Mouse (Mus musculus) liver, embryonic 13.5 days (tissue): Measurements from ENCODE around the gene Tor3a. TPM values are rescaled to one million over a fixed set of nuclear protein-coding genes. Genes with fewer than 3 reads are reported as not detected.

ENCODE experiments used
- ATAC-seq: fragments of 200-750 bp; cut with Nextera tagmentation; 2 replicates; pipeline ENCODE4 v1.8.0; 2017; ENCODE audit warnings: low read depth, mild to moderate bottlenecking, moderate number of reproducible peaks, moderate library complexity
- DNase-seq: peaks from one replicate; pipeline ENCODE4 v3.0.0; 2022
- H3K27ac ChIP-seq: fragments of 300-500 bp; sonication (generic); 2 replicates; pipeline ENCODE4 v1.5.1; 2015; ENCODE audit warnings: moderate library complexity, mild to moderate bottlenecking, inconsistent platforms
- H3K27me3 ChIP-seq: fragments of 300-500 bp; sonication (generic); 2 replicates; pipeline ENCODE4 v1.6.1; 2015; ENCODE audit warnings: mild to moderate bottlenecking, inconsistent platforms
- H3K36me3 ChIP-seq: fragments of 300-500 bp; sonication (generic); 2 replicates; pipeline ENCODE4 v1.6.1; 2015; ENCODE audit warnings: mild to moderate bottlenecking, inconsistent platforms
- H3K4me1 ChIP-seq: fragments of 300-500 bp; sonication (generic); replicated peaks from 2 replicates; pipeline ENCODE4 v1.6.1; 2015; ENCODE audit warnings: inconsistent platforms
- H3K4me2 ChIP-seq: fragments of 300-500 bp; sonication (generic); 2 replicates; pipeline ENCODE4 v1.6.1; 2015; ENCODE audit warnings: inconsistent platforms, mild to moderate bottlenecking, moderate library complexity
- H3K4me3 ChIP-seq: fragments of 300-500 bp; sonication (generic); replicated peaks from 2 replicates; pipeline ENCODE4 v1.5.1; 2015; ENCODE audit warnings: mild to moderate bottlenecking, inconsistent platforms
- H3K9ac ChIP-seq: fragments of 300-500 bp; sonication (generic); 2 replicates; pipeline ENCODE4 v1.6.1; 2015; ENCODE audit warnings: mild to moderate bottlenecking, inconsistent platforms
- H3K9me3 ChIP-seq: fragments of 300-500 bp; sonication (generic); replicated peaks from 2 replicates; pipeline ENCODE4 v1.6.1; 2016; ENCODE audit warnings: inconsistent platforms
- WGBS: fragments of 180-500 bp; shearing (Covaris S2); methylation state at CpG from one replicate; pipeline ENCODE4 v1.1.7; 2015; ENCODE audit not compliant: insufficient replicate concordance; 5-methylcytosine and 5-hydroxymethylcytosine counted together
- polyA plus RNA-seq: library from polyadenylated mRNA; unstranded; fragments of >200 nt; fragmentation: Nextera tagmentation; extraction: Ambion mirVana; gene quantifications from 2 replicates; pipeline ENCODE4 v1.2.1, GENCODE M21; 2015

Tor3a gene
- polyA plus RNA-seq, 1 experiment from 2014 or later, result 3.4 TPM

- no peaks in the 10 kb centered on the region for H3K27me3 ChIP-seq
- DNase-seq (no peak), ATAC-seq (no peak)
- H3K9ac ChIP-seq, result no peak overlapping the region
- 51% methylated on average over 2 of the region's 2 CpGs for WGBS
- H3K9me3 ChIP-seq, result no peaks in the 10 kb centered on the region
- H3K4me2 ChIP-seq, result no peak overlapping the region
- H3K4me1 ChIP-seq, result peaks cover 27% of the 10 kb centered on the region
- H3K4me3 ChIP-seq, result no peak overlapping the region
- no peaks in the 10 kb centered on the region for H3K36me3 ChIP-seq
- no peak overlapping the region for H3K27ac ChIP-seq
Measured at GRCm38 (mm10) chr1:156605940-156606339, 68.2 kb downstream of the Tor3a start.

GRCm38 (mm10) chr1:156605094-156605866 is 68.9 kb downstream of the Tor3a start:
- no peak overlapping the region for H3K9ac ChIP-seq

More at GRCm38 (mm10) chr1:156605094-156605866, 68.9 kb downstream of the Tor3a start:
- DNase-seq (no peak), ATAC-seq (0 out of 2 replicates have a peak, but pooled peaks have one; percentile 5)
- no peaks in the 10 kb centered on the region for H3K27me3 ChIP-seq
- no peak overlapping the region for H3K4me2 ChIP-seq
- no peak overlapping the region for H3K27ac ChIP-seq
- peaks cover 21% of the 10 kb centered on the region for H3K4me1 ChIP-seq
- H3K36me3 ChIP-seq, result no peaks in the 10 kb centered on the region
- H3K9me3 ChIP-seq, result no peaks in the 10 kb centered on the region
- 63% methylated on average over 12 of the region's 12 CpGs for WGBS
- H3K4me3 ChIP-seq, result no peak overlapping the region

Other genes with a start within 250 kb of the Tor3a start
- 16.1 and 18.3 TPM in 2 replicates for gene Soat1, start 200.0 kb downstream of the Tor3a start, polyA plus RNA-seq
- gene Gm10031, start 150.3 kb downstream of the Tor3a start, polyA plus RNA-seq, result 0.30 and 0.51 TPM in 2 replicates
- gene Abl2, start 115.6 kb downstream of the Tor3a start, polyA plus RNA-seq, result 1.3 and 1.5 TPM in 2 replicates
- gene Fam20b, start 44.7 kb upstream of the Tor3a start, polyA plus RNA-seq, result 10.0 and 12.0 TPM in 2 replicates
- 0.23 and 0.48 TPM in 2 replicates for gene Angptl1, start 164.2 kb upstream of the Tor3a start, polyA plus RNA-seq